Mouse (Mus musculus) heart, embryonic 13.5 days (tissue): ENCODE data around the gene Tpmt. TPM values are rescaled to one million over a fixed set of nuclear protein-coding genes. Genes with fewer than 3 reads are reported as not detected.

Source experiments
- ATAC-seq: fragments of 200-750 bp; cut with Nextera tagmentation; 2 replicates; pipeline ENCODE4 v1.8.0; 2017; ENCODE audit warnings: moderate TSS enrichment; ENCODE audit not compliant: insufficient number of reproducible peaks, low FRiP score, low TSS enrichment; ENCODE audit errors: extremely low read depth
- H3K27ac ChIP-seq: fragments of 300-500 bp; sonication (generic); replicated peaks from 2 replicates; pipeline ENCODE4 v1.5.1; 2015; ENCODE audit warnings: moderate library complexity, mild to moderate bottlenecking, inconsistent platforms
- H3K27me3 ChIP-seq: fragments of 300-500 bp; sonication (generic); replicated peaks from 2 replicates; pipeline ENCODE4 v1.6.1; 2015; ENCODE audit warnings: mild to moderate bottlenecking, inconsistent platforms
- H3K36me3 ChIP-seq: fragments of 300-500 bp; sonication (generic); 2 replicates; pipeline ENCODE4 v1.6.1; 2015; ENCODE audit warnings: mild to moderate bottlenecking, inconsistent platforms
- H3K4me1 ChIP-seq: fragments of 300-500 bp; sonication (generic); 2 replicates; pipeline ENCODE4 v1.6.1; 2015; ENCODE audit warnings: inconsistent platforms
- H3K4me2 ChIP-seq: fragments of 300-500 bp; sonication (generic); 2 replicates; pipeline ENCODE4 v1.6.1; 2015; ENCODE audit warnings: inconsistent platforms, mild to moderate bottlenecking, moderate library complexity
- H3K4me3 ChIP-seq: fragments of 300-500 bp; sonication (generic); 2 replicates; pipeline ENCODE4 v1.5.1; 2015; ENCODE audit warnings: moderate library complexity, mild to moderate bottlenecking, inconsistent platforms
- H3K9ac ChIP-seq: fragments of 300-500 bp; sonication (generic); 2 replicates; pipeline ENCODE4 v1.6.1; 2015; ENCODE audit warnings: inconsistent platforms, mild to moderate bottlenecking, moderate library complexity
- H3K9me3 ChIP-seq: fragments of 300-500 bp; sonication (generic); 2 replicates; pipeline ENCODE4 v1.6.1; 2016; ENCODE audit warnings: inconsistent platforms
- WGBS: fragments of 180-500 bp; shearing (Covaris S2); methylation state at CpG from one replicate; pipeline ENCODE4 v1.1.7; 2015; ENCODE audit warnings: mixed read lengths; 5-methylcytosine and 5-hydroxymethylcytosine counted together
- polyA plus RNA-seq: library from polyadenylated mRNA; unstranded; fragments of >200 nt; fragmentation: Nextera tagmentation; extraction: Ambion mirVana; gene quantifications from 2 replicates; pipeline ENCODE4 v1.2.1, GENCODE M21; 2015

Gene Tpmt
- polyA plus RNA-seq, 1 experiment from 2014 or later, result 11.9 TPM

DNA sequence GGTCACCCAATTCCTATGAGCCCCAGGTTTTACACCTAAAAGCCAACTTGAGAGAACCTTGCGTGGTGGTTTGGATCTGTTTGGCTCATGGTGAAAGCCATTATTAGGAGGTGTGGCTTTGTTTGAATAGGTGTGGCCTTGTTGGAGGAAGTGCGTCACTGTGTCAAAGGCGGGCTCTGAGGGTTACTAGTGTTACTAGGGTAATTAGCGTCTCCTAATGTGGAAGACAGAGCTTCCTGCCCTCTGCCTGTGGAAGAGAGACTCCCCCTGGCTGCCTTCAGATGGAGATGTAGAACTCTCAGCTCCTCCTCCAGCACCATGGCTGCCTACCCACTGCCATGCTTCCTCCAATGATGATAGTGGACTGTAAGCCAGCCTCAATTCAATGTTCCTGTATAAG lies 42.9 kb downstream of the Tpmt start:
- WGBS, result 85% methylated on average over 4 of the region's 4 CpGs
- no peak overlapping the region for H3K4me3 ChIP-seq
- no peak for ATAC-seq
- no peaks in the 10 kb centered on the region for H3K36me3 ChIP-seq
- H3K9ac ChIP-seq, result no peak overlapping the region
- no peak overlapping the region for H3K27ac ChIP-seq
- H3K4me2 ChIP-seq, result no peak overlapping the region
- no peaks in the 10 kb centered on the region for H3K27me3 ChIP-seq
- no peaks in the 10 kb centered on the region for H3K9me3 ChIP-seq
- H3K4me1 ChIP-seq, result no peaks in the 10 kb centered on the region

DNA sequence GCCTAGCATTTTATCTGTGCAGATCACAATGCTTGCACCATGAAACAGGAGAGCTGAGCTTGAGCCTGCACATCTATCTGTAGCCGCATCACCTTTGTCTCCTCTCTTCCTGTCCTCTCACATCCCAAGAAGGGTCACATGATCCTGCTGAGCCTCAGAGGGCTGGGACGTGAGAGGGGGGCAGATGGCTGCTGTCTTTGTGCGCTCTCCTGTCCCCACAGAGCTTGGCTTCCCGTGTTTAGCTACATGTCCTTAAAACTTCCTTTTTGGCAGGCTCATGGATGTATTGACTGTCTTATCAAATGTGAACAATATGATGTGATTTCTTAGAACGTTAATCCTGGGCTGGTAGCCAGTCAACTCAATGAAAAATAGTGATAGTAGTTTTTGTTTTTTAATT lies 45.0 kb downstream of the Tpmt start:
- Histone ChIP-seq H3K4me1 (no peaks in the 10 kb centered on the region), H3K4me3 (no peak overlapping the region), H3K27ac (no peak overlapping the region), H3K27me3 (no peaks in the 10 kb centered on the region), H3K9me3 (no peaks in the 10 kb centered on the region), H3K36me3 (no peaks in the 10 kb centered on the region), H3K9ac (no peak overlapping the region), H3K4me2 (no peak overlapping the region)
- 38% methylated on average over 5 of the region's 5 CpGs for WGBS
- no peak for ATAC-seq

DNA sequence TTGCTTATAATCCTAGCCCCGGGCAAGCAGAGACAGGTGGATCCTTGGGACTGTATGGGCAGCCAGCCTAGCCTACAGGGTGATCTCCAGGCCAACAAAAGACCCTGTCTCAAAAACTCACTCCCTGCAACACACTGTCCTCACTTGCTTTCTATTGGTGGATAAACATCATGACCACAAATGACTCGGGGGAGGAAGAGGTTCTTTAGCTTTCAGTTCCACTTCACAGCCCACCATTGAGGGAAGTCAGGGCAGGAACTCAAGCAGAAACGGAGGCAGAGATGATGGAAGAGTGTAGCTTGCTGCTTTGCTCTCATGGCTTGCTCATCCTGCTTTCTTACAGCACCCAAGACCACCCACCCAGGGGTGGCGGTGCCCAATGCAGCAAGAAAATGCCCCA lies 47.2 kb downstream of the Tpmt start:
- WGBS, result 77% methylated on average over 4 of the region's 4 CpGs
- Histone ChIP-seq H3K4me1 (peaks cover 7% of the 10 kb centered on the region), H3K27ac (no peak overlapping the region), H3K9ac (no peak overlapping the region), H3K4me3 (no peak overlapping the region), H3K27me3 (no peaks in the 10 kb centered on the region), H3K4me2 (no peak overlapping the region), H3K36me3 (no peaks in the 10 kb centered on the region), H3K9me3 (no peaks in the 10 kb centered on the region)
- ATAC-seq, result no peak

DNA sequence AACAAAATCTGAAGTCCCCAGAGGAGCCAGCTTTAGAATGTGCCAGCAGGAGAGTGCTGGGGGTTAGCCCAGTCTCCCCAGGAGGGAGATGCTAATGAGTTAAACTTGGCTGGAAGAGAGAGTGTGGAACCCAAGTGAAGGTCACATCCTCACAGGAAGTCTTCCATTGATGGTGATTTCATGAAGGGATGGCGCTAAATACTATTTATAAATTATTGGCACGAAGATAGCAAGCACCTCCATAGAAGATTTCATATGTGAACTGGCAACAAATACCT lies 51.3 kb downstream of the Tpmt start:
- no peak overlapping the region for H3K27ac ChIP-seq
- H3K4me3 ChIP-seq, result no peak overlapping the region
- H3K4me2 ChIP-seq, result no peak overlapping the region
- H3K4me1 ChIP-seq, result peaks cover 18% of the 10 kb centered on the region
- 76% methylated on average over 2 of the region's 2 CpGs for WGBS
- H3K9ac ChIP-seq, result no peak overlapping the region
- no peaks in the 10 kb centered on the region for H3K27me3 ChIP-seq
- H3K36me3 ChIP-seq, result no peaks in the 10 kb centered on the region
- H3K9me3 ChIP-seq, result no peaks in the 10 kb centered on the region
- ATAC-seq, result no peak

DNA sequence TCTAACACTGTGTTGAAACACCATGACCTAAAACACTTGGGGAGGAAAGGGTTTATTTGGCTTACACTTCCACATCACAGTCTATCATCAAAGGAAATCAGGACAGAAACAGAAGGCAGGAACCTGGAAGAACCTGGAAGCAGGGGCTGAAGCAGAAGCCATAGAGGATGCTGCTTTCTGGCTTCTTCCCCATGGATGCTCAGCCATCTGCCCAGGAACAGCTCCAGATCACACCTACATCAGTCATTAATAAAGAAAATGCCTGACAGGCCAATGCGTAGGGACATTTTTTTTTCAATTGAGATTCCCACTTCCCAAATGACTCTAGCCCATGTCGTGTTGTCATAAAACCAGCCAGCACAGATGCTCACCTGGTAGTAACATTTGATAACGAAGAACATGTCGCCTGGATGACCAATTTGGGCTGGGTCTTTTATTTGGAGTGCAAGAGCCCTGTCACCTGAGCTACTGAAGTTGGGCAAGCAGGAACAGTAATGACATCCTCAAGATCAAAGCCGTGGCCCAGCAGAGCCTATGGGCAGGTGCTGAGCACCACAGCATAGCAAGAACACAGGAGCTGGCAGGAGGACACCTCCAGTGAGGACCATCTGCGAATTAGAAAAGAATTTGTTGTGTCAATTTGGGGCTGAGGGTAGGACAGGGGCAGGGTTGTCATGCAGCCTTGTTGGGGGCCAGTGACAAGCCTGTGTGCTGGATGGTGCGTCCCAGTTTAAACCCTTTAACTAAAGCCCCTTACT lies 51.8 kb downstream of the Tpmt start:
- no peak overlapping the region for H3K4me2 ChIP-seq
- no peak for ATAC-seq
- H3K4me3 ChIP-seq, result no peak overlapping the region
- no peaks in the 10 kb centered on the region for H3K27me3 ChIP-seq
- H3K36me3 ChIP-seq, result no peaks in the 10 kb centered on the region
- no peak overlapping the region for H3K27ac ChIP-seq
- no peak overlapping the region for H3K9ac ChIP-seq
- 73% methylated on average over 7 of the region's 7 CpGs for WGBS
- no peaks in the 10 kb centered on the region for H3K9me3 ChIP-seq
- peaks cover 18% of the 10 kb centered on the region for H3K4me1 ChIP-seq

DNA sequence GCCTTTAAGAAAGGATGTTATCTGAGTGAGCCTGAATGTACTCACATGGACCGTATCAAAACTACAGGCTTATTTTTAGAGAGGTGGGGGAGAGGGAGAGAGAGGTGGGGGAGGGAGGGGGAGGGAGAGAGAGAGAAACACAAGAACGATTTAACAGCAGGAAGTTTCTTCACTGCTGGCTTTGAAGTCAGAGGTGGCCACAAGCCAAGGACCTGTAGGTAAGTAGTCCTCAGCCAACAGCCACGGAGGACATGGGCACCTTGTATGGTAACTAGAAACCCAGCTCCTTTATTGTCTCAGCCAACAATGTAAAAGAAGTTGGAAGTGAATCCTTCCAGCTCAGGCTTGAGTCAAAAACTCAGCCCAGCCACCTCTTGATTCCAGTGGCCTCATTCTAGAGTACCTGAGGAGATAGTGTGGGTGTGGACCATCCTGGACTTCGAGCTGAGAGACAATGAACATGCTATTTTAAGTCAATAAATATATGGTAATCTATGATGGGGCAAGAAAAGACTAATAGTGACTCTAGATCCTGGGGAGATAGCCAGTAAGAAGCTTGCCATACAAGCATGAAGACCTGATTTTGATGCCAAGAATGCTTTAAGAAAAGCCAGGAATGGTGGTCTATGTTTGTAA lies 54.0 kb downstream of the Tpmt start:
- WGBS, result 17% methylated on average over 4 of the region's 4 CpGs
- H3K4me3 ChIP-seq, result no peak overlapping the region
- no peak for ATAC-seq

DNA sequence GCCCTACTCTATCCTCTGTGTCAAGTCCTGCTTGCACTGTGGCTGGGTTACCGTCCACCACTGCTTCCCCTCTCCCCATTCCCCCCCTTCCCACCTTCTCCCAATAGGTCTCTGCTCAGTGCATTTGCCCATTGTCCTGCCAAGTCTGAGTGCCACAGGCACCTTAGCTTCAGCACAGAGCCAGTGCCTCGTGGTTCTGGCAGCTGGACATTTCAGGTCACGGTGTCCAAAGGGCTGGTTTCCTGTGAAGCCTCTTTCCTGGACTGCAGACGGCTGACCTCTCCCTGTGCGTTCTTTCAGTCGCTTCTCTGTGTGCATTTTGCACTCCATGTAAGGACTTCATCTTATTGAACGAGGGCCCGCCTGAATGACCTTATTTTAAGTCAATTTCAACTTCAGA lies 56.6 kb downstream of the Tpmt start:
- H3K4me3 ChIP-seq, result no peak overlapping the region
- H3K9me3 ChIP-seq, result no peaks in the 10 kb centered on the region
- ATAC-seq, result no peak
- WGBS, result 71% methylated on average over 8 of the region's 8 CpGs
- peaks cover 25% of the 10 kb centered on the region for H3K4me1 ChIP-seq
- H3K27ac ChIP-seq, result no peak overlapping the region
- H3K4me2 ChIP-seq, result no peak overlapping the region
- no peaks in the 10 kb centered on the region for H3K27me3 ChIP-seq
- H3K36me3 ChIP-seq, result no peaks in the 10 kb centered on the region
- H3K9ac ChIP-seq, result no peak overlapping the region

More for the DNA sequence above, 54.0 kb downstream of the Tpmt start:
- Histone ChIP-seq H3K9me3 (no peaks in the 10 kb centered on the region), H3K4me2 (no peak overlapping the region), H3K27ac (no peak overlapping the region), H3K9ac (no peak overlapping the region), H3K4me1 (peaks cover 25% of the 10 kb centered on the region), H3K27me3 (no peaks in the 10 kb centered on the region), H3K36me3 (no peaks in the 10 kb centered on the region)

DNA sequence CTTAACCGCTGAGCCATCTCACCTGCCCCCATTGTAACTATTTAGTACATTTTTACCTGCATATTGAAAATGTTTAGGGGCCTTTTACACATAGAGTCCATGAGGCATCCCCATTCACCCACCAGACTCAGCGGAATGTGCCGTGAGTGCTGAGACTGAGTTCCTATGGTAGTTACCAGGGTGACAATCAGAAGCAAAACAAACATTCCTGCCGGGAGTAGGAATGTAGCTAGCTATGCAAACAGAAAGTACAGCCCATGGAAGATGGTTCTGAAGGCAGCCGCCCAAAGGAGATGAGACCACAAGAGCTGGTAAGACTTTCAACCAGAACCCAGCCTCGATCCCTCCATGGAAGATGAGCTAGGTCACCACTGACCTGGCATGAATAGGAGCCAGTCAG lies 58.3 kb downstream of the Tpmt start:
- 33% methylated on average over 6 of the region's 6 CpGs for WGBS
- H3K9me3 ChIP-seq, result no peaks in the 10 kb centered on the region
- no peak overlapping the region for H3K27ac ChIP-seq
- peaks cover 25% of the 10 kb centered on the region for H3K4me1 ChIP-seq
- no peaks in the 10 kb centered on the region for H3K27me3 ChIP-seq
- no peak overlapping the region for H3K9ac ChIP-seq
- H3K4me2 ChIP-seq, result peak overlapping the region; percentile 46
- no peak overlapping the region for H3K4me3 ChIP-seq
- no peaks in the 10 kb centered on the region for H3K36me3 ChIP-seq
- no peak for ATAC-seq

DNA sequence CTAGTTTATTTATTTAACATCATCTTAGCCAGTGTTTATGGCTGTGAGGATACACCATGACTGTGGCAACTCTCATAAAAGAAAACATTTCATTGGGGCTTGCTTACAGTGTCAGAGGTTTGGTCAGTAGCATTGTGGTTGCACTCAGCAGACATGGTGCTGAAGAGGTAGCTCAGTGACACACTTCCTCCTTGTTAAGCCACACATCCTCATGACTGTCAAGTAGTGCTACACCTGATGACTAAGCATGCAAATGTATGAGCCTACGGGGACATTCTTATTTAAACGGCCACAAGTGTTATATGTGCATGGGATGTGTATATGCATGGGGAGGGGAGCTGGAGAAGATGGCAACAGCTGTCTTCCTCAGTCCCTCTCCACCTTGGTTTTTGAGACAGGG lies 60.7 kb downstream of the Tpmt start:
- no peak for ATAC-seq
- 69% methylated on average over 2 of the region's 2 CpGs for WGBS
- no peak overlapping the region for H3K4me2 ChIP-seq
- H3K9me3 ChIP-seq, result no peaks in the 10 kb centered on the region
- no peak overlapping the region for H3K4me3 ChIP-seq
- H3K9ac ChIP-seq, result no peak overlapping the region
- H3K27ac ChIP-seq, result no peak overlapping the region
- no peaks in the 10 kb centered on the region for H3K36me3 ChIP-seq
- H3K4me1 ChIP-seq, result peaks cover 35% of the 10 kb centered on the region
- no peaks in the 10 kb centered on the region for H3K27me3 ChIP-seq

DNA sequence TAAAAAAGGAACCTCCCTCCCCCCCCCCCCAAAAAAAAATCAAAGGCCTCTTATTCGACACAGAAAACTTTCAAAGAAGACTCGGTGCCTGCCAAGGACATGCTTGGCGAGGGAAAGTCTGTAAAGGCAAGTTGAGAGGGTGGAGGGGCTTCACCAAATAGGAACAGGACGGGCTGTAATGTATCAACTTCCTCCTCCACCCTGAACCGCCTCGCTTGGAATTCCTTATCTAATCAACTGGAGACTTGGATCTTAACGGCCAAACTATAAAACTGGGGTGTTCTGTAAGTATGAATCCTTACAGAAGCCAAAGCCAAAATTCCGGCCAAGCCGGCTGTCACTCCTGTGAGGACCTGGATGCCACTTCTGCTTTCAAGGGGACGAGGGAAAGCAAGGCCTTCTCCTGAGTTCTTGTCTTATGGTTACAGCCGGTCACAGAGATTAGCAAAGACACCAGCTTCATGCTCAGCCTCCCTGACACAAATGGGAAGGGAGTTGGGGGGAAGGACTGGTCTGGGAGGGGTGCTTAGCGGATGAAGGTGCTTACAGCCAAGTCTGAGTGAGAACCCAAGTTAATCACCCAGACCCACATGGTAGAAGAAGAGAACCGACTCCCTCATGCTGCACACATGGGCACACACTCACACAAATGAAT lies 64.6 kb downstream of the Tpmt start:
- Histone ChIP-seq H3K4me3 (no peak overlapping the region), H3K9ac (no peak overlapping the region), H3K27me3 (no peaks in the 10 kb centered on the region), H3K36me3 (no peaks in the 10 kb centered on the region), H3K4me2 (peak overlapping the region; percentile 28), H3K4me1 (peaks cover 37% of the 10 kb centered on the region), H3K27ac (peak overlapping the region; percentile 52; the same call in 1 of the 2 replicates), H3K9me3 (no peaks in the 10 kb centered on the region)
- ATAC-seq, result no peak
- WGBS, result 22% methylated on average over 13 of the region's 13 CpGs

DNA sequence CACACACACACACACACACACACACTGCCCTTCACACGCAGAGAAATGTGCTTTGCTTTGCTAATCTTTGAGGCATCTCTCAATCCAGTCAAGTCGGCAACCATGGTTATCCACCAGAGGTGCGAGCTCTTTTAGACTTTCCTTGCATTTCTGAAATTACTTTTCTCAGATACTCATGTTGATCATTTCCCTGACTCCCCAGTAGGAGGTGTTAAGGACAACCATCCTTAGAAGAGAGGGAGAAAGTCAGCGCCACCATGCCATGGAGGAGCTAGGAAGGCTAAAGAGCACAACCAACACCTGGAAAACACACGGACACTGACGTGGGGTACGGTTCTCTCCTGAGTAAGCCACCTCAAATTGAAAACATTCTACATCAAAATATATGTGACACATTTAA lies 68.0 kb downstream of the Tpmt start:
- H3K27ac ChIP-seq, result no peak overlapping the region
- H3K4me2 ChIP-seq, result no peak overlapping the region
- ATAC-seq, result no peak
- no peak overlapping the region for H3K4me3 ChIP-seq
- H3K9ac ChIP-seq, result no peak overlapping the region
- WGBS, result 80% methylated on average over 7 of the region's 7 CpGs
- H3K4me1 ChIP-seq, result peaks cover 34% of the 10 kb centered on the region
- H3K9me3 ChIP-seq, result no peaks in the 10 kb centered on the region
- H3K36me3 ChIP-seq, result no peaks in the 10 kb centered on the region
- H3K27me3 ChIP-seq, result no peaks in the 10 kb centered on the region

DNA sequence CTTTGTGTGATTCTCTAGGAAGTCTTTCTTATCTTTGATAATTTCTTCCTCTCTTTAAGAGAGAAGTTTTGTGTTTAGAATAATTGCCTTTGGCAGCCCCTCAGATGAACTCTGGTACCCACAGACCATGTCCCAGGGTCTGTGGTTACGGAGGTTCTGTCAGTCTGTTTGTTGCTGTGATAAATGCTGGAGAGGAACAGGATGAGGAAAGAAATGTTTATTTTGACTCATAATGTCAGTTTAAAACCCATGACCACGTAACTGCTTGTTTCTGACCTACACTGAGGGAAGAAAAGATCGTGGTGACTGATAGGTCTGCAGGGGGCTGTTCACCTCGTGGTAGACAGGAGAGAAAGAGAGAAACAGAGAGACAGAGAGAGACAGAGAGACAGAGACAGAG lies 68.6 kb downstream of the Tpmt start:
- H3K4me3 ChIP-seq, result no peak overlapping the region
- no peaks in the 10 kb centered on the region for H3K36me3 ChIP-seq
- H3K4me2 ChIP-seq, result no peak overlapping the region
- no peaks in the 10 kb centered on the region for H3K27me3 ChIP-seq
- H3K27ac ChIP-seq, result no peak overlapping the region
- no peaks in the 10 kb centered on the region for H3K9me3 ChIP-seq
- no peak for ATAC-seq
- no peak overlapping the region; the same call in 1 of the 2 replicates for H3K9ac ChIP-seq
- WGBS, result 51% methylated on average over 4 of the region's 4 CpGs
- peaks cover 34% of the 10 kb centered on the region for H3K4me1 ChIP-seq
